Mouse (Mus musculus) cerebellum, adult 2 months (tissue): Measurements from ENCODE around the gene Gatd1.

Source experiments
- CTCF ChIP-seq: fragments of 200-500 bp; IDR thresholded peaks from 2 replicates; pipeline ENCODE4 v1.5.1; 2011; ENCODE audit warnings: low read depth, mild to moderate bottlenecking, control low read depth, low read length, moderate library complexity, borderline replicate concordance; ENCODE audit not compliant: insufficient read depth
- POLR2A ChIP-seq: fragments of 200-500 bp; IDR thresholded peaks from 2 replicates; pipeline ENCODE4 v1.6.1; 2011; ENCODE audit warnings: low read length, control low read depth, borderline replicate concordance; ENCODE audit not compliant: insufficient read depth

DNA sequence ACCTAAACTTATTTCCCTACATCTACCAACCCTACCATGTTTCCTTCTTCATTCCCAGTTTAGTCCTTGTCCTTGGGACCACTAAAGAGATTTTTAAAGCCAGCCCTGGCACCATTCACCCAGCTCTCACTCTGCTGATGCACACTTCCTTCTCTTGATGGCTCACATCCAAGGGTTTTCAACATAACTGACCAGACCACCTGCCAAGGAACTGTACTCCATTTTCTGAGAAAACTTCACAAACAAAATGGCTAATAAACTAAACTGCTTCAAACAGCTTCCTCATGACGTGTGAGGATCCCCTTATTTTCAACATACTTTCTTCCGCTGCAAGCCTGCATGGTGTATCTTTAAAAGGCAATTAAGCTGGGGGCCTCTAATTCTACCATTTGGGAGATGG, 39.7 kb upstream of the Gatd1 start:
- TF ChIP-seq CTCF (no peak), POLR2A (no peak)
